Mouse (Mus musculus) v-Abl transformed pro-B cells (cell line): Measurements from ENCODE around the gene Acads.
"Not testable (repeated sequence)": the region's sequence is repeated elsewhere in the genome, so short reads cannot be mapped to it uniquely, and the experiment has no call there.

Source experiments
- in situ Hi-C, 2 experiments: fragments of 400-800 bp; cut with MboI; formaldehyde crosslinking; loops; one replicate each; pipeline ENCODE4 v1.15.1; 2025; ENCODE audit not compliant: unreplicated experiment in 2 of 2

Acads gene

DNA sequence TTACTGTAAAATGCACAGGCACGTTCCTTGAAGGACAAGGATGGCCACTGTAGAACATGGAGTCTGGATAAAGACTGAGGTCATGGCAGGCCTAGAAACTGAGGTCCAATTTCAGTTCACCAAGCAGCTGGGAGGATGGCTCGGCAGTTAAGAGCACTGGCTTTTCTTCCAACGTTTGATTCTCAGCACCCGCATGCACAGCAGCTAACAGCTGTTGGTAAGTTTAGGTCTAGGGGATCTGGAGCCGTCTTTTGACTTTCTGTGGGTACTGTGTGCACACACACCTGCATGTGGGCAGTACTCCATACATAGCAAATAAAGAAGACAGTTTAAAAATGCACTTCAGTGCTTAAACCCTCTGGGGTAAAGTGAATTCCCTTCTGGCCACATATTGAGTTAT, 37.5 kb downstream of the Acads start:
- in situ Hi-C loops, result no loop called here

DNA sequence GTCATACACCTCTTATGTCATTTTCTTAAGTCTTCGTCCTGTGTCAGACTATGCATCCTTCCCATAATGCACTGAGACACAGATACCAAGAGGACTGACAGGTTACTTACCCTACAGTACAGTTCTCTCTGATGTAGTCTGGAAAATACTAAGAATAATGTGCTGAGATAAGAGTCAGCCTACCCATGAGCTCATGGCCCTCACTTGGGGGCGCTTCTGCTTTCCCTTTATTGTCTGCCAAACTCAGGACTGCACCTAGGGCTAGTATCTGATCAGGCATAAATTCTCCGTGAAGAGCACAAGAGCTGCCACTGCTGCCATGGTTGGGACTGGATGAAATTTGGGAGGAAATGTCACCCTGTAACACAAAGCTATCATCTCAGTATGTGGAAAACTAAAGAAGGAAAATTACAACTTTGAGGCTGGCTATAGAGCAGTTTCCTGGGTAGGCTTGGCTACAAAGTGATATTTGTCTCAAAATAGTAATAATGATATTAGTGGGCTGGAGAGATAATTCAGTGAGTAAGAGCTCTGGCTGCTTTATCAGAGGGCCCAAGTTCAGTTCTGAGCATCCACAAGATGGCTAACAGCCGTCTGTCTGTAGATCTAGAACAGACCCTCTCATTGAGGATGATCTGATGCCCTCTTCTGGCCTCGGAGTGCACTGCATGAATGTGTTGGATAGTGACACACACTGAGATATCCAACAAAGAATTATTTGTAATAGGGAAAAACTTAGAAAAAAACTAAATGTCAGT, 42.8 kb downstream of the Acads start:
- in situ Hi-C loops, result loop anchor here (5.0 kb wide), 1 partner anchor 99 kb away; no protein-coding TSS in a partner anchor

DNA sequence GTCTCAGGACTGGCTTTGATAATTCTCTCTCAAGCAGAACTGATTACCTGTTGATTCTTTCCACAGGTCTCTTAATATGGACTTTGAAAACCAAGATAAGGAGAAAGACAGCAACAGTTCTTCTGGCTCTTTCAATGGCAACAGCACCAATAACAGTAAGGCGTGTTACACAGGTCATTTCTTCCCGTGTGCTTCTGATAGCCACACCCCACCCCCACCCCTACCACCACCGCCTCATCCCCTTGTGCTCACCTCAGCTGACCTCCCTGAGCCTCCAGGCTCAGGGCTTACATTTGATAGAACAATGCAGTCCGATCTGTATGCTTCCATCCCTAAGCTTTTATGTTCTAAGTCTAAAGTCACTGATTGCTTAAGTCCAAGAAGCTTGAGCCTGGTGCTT, 44.4 kb downstream of the Acads start:
- in situ Hi-C loops, result loop anchor here (5.0 kb wide), 1 partner anchor 97 kb away; no protein-coding TSS in a partner anchor

DNA sequence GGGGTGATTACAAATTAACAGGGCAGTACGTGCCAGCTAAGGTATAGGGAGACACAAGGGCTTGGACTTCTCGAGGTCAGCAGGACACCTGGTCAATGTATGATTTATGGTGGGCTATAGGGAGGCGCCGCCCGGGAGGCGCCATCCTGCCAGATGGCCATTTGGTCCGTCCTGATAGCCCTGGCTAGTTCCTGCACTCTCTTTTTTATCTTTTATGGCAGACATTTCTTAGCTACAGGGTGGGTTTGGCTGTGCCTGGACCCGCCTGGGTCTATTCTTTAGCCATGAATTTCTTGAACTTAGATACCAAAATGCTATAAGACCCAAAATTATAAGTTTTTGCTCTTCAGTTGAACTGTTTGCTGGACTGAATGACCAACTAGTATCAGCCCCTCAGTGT, 45.8 kb downstream of the Acads start:
- in situ Hi-C loops, result not testable (repeated sequence)

DNA sequence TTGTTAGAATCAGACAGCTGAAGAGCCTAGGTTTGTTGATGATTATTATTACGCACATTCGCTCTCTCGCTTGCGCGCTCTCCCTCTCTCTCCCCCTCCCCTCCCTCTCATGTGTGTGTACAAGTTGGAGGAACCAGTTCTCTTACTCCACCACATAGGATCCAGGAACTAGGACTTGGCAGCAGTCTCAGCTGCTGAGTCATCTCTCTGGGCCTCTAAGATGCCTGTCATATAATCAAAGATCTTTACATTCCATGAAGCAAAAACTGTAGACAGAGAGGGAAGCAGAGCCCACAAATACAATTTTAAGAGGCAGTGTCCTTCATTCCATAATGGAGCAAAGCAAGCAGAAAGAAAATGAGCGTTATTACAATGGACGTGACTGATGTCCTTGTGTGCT, 47.0 kb downstream of the Acads start:
- in situ Hi-C loops, result no loop called here

DNA sequence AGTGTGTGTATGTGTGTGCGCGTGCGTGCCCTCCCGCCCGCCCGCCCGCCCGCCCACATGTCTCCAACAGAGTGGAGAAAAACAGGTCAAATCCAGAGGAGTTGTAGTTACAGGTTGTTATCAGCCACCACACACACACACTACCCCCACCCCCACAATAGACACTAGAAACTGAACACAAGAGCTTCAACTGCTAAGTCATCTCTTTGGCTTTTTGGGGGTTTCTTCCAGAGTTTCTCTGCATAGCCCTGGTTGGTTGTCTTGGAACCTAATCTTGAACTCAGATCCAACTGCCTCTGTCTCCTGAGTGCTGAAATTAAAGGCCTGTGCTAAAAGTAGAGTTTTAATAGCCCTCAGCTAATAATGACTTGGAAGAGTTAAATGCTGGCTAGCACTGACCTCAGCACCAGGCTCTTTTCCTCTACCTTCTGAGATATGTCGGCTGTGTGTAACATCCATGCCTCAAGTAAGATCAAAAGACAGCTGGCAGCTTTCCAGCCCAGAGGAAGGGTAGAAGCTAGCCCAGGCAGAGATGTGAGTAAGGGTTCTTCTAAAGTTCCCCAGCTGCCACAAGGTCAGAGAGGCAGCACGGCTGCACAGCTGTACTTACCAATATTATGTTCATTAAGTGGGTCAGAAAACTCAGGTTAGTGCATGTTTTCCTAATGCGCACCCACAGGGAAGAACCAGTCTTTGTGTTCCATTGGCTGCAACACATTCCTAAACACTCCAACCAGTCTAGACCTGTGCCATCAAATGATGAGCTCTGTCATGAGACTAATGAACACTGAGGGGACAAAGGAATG, 47.8 kb downstream of the Acads start:
- in situ Hi-C loops, result no loop called here

DNA sequence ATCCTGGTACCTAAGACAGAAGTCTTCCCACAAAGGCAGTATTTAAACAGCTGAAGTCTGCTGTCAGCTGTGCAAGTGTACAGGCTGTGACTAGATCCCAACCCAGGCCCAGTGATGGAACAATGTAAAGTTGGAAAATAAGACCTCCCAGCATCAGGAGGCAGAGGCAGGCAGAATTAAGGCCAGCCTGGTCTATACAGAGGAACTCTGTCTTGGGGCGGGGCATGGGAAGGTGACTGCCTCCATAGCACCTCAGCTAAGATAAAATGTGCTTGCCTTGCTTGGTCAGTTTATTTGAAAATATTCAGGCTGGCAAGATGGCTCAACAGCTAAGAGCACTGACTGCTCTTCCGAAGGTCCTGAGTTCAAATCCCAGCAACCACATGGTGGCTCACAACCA, 48.7 kb downstream of the Acads start:
- in situ Hi-C loops, result no loop called here

DNA sequence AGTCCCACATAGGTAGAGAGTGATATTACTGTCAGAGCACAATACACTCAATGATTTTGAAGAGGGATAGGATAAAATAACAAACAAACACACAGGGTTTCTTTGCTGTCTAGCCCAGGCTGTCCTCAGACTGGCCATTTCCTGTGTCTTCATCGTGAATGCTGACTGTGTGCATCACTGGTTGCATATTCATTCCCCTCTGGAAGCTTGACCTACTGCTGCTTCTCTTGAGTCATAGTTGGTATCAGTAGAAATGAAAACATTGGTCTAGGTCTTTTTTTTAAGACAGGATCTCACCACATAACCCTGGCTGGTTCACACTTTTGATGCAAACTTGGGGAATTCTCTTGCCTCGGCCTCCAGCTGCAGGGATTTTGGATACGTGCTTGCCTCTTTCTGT, 49.5 kb downstream of the Acads start:
- in situ Hi-C loops, result no loop called here

DNA sequence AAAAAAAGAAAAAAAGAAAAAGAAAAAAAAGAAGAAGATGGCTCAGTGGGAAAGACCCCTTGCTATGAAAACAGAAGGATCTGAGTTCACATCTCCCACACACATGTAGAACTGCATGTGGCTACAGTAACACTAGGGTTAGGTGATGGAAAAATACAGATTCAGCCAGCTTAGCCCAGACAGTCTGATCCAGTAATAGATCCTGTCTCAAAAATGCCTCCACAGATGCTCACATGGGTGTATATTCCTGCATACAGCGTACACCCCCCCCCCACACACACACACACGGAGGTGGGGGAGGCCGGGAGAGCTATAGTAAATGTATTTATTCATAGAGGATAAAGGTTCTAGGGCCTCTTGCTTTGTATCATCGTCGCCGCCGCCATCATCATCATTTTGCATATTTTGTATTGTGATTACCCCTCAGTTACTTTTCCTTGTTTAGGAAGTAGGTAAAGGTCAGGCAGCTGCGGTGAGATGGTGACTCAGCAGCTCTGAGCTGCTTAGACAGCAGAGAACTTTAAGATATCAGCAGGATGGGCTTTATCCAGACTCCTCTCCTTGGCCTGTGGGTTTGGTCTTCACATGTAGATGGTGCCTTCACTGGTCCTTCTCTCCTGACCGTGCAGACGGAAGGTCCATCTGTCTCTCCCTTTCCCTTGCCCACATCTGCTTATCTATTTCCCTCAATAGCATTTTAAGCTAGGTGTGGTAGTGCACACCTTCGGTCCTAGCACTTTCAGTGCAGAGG, 50.3 kb downstream of the Acads start:
- in situ Hi-C loops, result no loop called here

DNA sequence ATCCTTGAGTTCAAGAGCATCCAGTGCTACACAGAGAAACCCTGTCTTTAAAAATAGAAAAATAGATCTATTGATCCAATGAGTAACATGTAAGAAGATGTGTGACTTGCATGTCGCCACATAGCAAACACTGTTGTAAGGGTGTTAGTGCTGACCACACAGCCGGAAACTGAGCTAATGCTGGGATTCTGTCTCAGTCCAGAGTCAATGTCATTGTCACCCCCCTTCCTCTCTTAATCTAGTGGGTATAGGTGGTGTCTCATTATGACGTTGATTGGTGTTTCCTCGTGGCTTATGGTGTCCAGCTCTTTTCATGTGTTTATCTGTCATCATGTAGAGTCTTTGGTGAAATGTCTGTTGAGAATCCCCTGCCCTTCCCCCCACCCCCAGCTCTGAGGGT, 52.9 kb downstream of the Acads start:
- in situ Hi-C loops, result no loop called here

DNA sequence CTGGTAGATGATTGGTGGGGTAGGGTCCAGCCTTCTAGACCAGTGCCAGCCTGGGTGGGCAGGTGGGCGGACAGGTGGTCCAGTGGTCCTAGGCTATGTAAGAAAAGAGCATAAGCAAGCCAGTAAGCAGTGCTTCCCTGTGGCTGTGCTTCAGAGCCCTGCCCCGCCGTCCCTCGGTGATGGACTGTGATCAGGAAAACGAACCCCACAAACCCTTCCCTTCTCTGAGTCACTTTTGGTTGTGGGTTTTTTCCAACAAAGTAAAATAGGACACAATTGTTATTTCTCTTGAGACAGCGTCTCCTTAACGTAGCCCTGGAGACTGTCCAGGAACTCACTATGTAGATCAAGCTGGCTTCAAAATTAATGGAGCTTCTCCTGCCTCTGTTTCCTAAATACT, 55.8 kb downstream of the Acads start:
- in situ Hi-C loops, result no loop called here

DNA sequence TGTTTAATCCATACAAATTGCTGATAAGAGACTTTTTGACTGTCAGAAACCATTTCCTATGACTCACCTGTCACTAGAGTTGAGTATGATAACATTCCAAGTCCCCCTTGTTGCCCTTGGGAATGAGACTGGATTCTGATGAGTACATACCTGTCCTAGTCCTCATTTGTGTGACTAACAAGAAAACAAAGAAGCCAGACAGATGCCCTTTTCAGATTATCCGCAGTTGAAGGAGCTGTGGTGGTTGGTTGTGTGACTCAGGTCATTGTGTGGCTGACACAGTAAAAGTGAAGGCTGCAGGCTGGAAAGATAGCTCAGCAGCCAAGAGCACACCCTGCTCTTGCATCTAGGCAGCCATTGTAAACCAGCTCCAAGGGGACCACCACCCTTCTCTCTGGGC, 56.6 kb downstream of the Acads start:
- in situ Hi-C loops, result no loop called here

DNA sequence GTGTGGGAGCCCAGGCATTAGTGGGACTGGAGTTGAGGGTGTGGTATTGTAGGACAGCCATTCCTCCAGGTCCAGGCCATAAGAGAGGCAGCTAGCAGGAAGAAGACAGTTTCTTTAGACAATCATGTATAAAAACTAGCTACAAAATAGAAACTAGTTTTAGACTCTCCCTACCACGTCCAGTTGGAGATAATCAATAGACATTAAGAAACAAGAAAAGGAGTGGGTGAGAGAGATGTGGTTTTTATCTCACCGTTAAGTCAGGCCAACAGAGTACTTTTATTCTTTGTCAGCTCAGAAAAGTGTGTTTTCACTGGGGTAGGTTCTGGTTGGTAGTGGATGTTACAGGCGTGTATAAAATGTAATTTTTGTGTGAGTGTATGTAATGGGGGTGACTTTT, 58.2 kb downstream of the Acads start:
- in situ Hi-C loops, result no loop called here
